Mouse (Mus musculus) kidney, embryonic 16.5 days (tissue): ENCODE measurements at regions not wholly inside any gene's neighbourhood (a gene's known extent, or its start where the extent isn't known, plus 50 kb on each side); places are given as distances from the start of the nearest gene placed in this dataset.

Source experiments
- ATAC-seq: fragments of 200-750 bp; cut with Nextera tagmentation; 2 replicates; pipeline ENCODE4 v1.8.0; 2017; ENCODE audit warnings: moderate TSS enrichment; ENCODE audit not compliant: low FRiP score, low TSS enrichment
- H3K27ac ChIP-seq: fragments of 300-500 bp; sonication (generic); 2 replicates; pipeline ENCODE4 v1.5.1; 2014; ENCODE audit warnings: low read length
- H3K27me3 ChIP-seq: fragments of 300-500 bp; sonication (generic); 2 replicates; pipeline ENCODE4 v1.6.1; 2014; ENCODE audit warnings: low read length, control low read depth, mixed read lengths; ENCODE audit not compliant: insufficient read depth
- H3K36me3 ChIP-seq: fragments of 300-500 bp; sonication (generic); 2 replicates; pipeline ENCODE4 v1.6.1; 2014; ENCODE audit warnings: low read length, control low read depth, mixed read lengths; ENCODE audit not compliant: insufficient read depth
- H3K4me1 ChIP-seq: fragments of 300-500 bp; sonication (generic); 2 replicates; pipeline ENCODE4 v1.6.1; 2014; ENCODE audit warnings: low read length, control low read depth, mixed read lengths; ENCODE audit not compliant: insufficient read depth
- H3K4me2 ChIP-seq: fragments of 300-500 bp; sonication (generic); replicated peaks from 2 replicates; pipeline ENCODE4 v1.6.1; 2014; ENCODE audit warnings: low read depth, low read length
- H3K4me3 ChIP-seq: fragments of 300-500 bp; sonication (generic); 2 replicates; pipeline ENCODE4 v1.5.1; 2014; ENCODE audit warnings: mild to moderate bottlenecking, low read length
- H3K9ac ChIP-seq: fragments of 300-500 bp; sonication (generic); replicated peaks from 2 replicates; pipeline ENCODE4 v1.6.1; 2014; ENCODE audit warnings: low read length
- H3K9me3 ChIP-seq: fragments of 300-500 bp; sonication (generic); 2 replicates; pipeline ENCODE4 v1.6.1; 2016; ENCODE audit warnings: low read length, control low read depth
- WGBS: fragments of 180-500 bp; shearing (Covaris S2); extraction: QIAGEN DNeasy Blood & Tissue Kit; methylation state at CpG from one replicate; pipeline ENCODE4 v1.1.7; 2014; 5-methylcytosine and 5-hydroxymethylcytosine counted together

- peaks cover 3% of the 10 kb centered on the region; the same call in 1 of the 2 replicates for H3K4me1 ChIP-seq
- no peak for ATAC-seq
- no peaks in the 10 kb centered on the region for H3K27me3 ChIP-seq
- H3K9me3 ChIP-seq: no peaks in the 10 kb centered on the region
- H3K36me3 ChIP-seq: no peaks in the 10 kb centered on the region
- H3K9ac ChIP-seq: no peak overlapping the region
- WGBS: 75% methylated on average over 10 of the region's 10 CpGs
- no peak overlapping the region for H3K27ac ChIP-seq
- no peak overlapping the region for H3K4me3 ChIP-seq
- no peak overlapping the region for H3K4me2 ChIP-seq
These were observed 130.8 kb upstream of the 4933402D24Rik start for GRCm38 (mm10) chr1:63899631-63900577.

DNA sequence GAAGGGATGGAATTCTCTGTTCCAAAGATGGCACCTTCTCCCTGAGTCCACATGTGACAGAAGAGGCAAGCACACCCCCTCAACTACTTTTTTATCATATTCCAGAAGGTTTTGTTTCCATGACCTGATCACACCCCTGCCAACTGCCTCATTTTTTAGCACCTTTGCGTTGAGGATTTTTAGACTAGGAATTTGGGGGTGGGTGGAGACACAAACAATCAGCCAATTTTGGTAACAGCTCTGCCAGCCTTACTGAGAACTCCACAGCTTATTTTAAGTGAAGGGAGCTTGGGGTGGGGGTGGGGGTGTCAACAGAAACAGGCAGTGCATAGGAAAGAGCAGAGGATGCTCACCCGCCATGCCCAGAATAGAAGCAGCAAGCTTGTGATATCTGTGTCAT, 129.7 kb upstream of the 4933402D24Rik start:
- Histone ChIP-seq H3K27me3 (no peaks in the 10 kb centered on the region), H3K4me3 (no peak overlapping the region), H3K4me1 (peaks cover 3% of the 10 kb centered on the region; the same call in 1 of the 2 replicates), H3K9me3 (no peaks in the 10 kb centered on the region), H3K9ac (no peak overlapping the region), H3K27ac (no peak overlapping the region), H3K4me2 (no peak overlapping the region), H3K36me3 (no peaks in the 10 kb centered on the region)
- ATAC-seq: no peak
- WGBS: 79% methylated on average over 2 of the region's 2 CpGs

DNA sequence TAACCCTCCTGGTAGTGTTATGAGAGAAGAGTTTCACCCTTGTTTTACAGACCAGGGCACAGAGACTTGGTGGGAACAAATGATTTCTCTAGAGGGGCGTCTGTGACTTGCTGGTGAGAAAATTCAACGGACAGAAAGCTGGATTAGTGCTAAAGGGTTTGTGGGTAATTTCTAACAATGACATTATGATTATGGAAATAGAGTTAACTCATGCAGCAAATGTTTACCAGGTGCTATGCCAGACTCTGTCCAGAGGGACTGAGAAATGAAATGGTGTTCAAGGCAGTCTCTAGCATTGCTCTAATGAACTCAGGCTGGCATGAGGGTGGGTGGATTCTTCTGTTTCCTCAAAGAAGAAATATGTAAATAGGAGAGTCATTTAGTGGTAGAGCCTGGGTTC, 128.5 kb upstream of the 4933402D24Rik start:
- Histone ChIP-seq H3K27me3 (no peaks in the 10 kb centered on the region), H3K4me3 (no peak overlapping the region), H3K4me2 (no peak overlapping the region), H3K36me3 (no peaks in the 10 kb centered on the region), H3K27ac (no peak overlapping the region), H3K4me1 (peaks cover 3% of the 10 kb centered on the region; the same call in 1 of the 2 replicates), H3K9ac (no peak overlapping the region), H3K9me3 (no peaks in the 10 kb centered on the region)
- no peak for ATAC-seq
- WGBS: 80% methylated on average over 2 of the region's 2 CpGs

DNA sequence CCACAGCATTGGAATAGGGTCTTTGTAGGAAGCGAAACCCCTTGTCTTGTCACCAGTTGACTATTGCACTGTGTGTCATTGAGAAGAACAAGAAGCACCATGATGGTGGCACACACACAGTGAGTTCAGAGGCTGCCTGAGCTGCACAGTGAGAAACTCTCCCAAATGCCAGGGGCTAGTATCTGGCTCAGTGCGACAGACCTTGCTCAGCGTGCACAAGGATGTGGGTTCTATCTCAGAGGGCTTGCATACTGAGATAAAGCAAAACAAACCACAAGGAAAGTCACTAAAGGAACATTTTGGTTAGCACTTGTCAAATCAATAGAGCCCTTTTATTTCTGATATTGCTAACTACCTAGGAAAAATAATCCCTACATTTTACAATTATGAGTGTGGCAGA, 110.5 kb upstream of the 4933402D24Rik start:
- Histone ChIP-seq H3K4me3 (no peak overlapping the region), H3K4me1 (no peaks in the 10 kb centered on the region), H3K36me3 (no peaks in the 10 kb centered on the region), H3K27me3 (no peaks in the 10 kb centered on the region), H3K4me2 (no peak overlapping the region), H3K9ac (no peak overlapping the region), H3K27ac (no peak overlapping the region), H3K9me3 (no peaks in the 10 kb centered on the region)
- ATAC-seq: no peak
- WGBS: 90% methylated on average over 3 of the region's 3 CpGs

GRCm38 (mm10) chr1:63876589-63877251, 107.7 kb upstream of the 4933402D24Rik start:
- 63% methylated on average over 5 of the region's 5 CpGs for WGBS
- ATAC-seq: no peak
- H3K27me3 ChIP-seq: no peaks in the 10 kb centered on the region
- H3K27ac ChIP-seq: no peak overlapping the region
- H3K36me3 ChIP-seq: no peaks in the 10 kb centered on the region
- no peaks in the 10 kb centered on the region for H3K9me3 ChIP-seq
- H3K4me1 ChIP-seq: no peaks in the 10 kb centered on the region
- H3K4me2 ChIP-seq: no peak overlapping the region
- no peak overlapping the region for H3K9ac ChIP-seq
- H3K4me3 ChIP-seq: no peak overlapping the region

GRCm38 (mm10) chr1:63875297-63875962, 106.4 kb upstream of the 4933402D24Rik start:
- Histone ChIP-seq H3K36me3 (no peaks in the 10 kb centered on the region), H3K4me1 (no peaks in the 10 kb centered on the region), H3K4me3 (no peak overlapping the region), H3K27me3 (no peaks in the 10 kb centered on the region), H3K9me3 (no peaks in the 10 kb centered on the region), H3K4me2 (no peak overlapping the region), H3K27ac (no peak overlapping the region), H3K9ac (no peak overlapping the region)
- 92% methylated on average over 2 of the region's 3 CpGs for WGBS
- no peak for ATAC-seq

DNA sequence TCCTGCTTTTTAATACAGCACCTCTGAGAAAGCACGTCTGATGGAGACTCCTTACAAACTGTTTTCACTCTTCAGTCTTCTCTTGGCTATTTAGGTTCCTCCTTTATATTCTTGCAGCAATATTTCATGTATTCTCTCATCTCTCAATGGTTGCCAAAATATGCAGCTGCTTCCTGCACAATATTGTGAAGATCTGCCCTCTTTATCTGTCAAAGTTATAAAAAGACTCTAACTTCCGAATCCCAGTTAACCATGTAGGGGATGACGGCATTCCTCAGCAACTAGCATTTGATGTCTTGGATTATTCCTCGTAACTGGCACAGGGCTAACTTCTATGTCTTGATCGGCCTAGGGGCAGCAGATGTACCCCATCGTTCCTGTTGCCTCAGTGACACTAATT, 102.8 kb upstream of the 4933402D24Rik start:
- ATAC-seq: no peak
- Histone ChIP-seq H3K9ac (no peak overlapping the region), H3K27ac (no peak overlapping the region), H3K36me3 (no peaks in the 10 kb centered on the region), H3K4me3 (no peak overlapping the region), H3K4me1 (no peaks in the 10 kb centered on the region), H3K9me3 (no peaks in the 10 kb centered on the region), H3K4me2 (no peak overlapping the region), H3K27me3 (no peaks in the 10 kb centered on the region)
- 62% methylated on average over 6 of the region's 6 CpGs for whole genome bisulfite sequencing

DNA sequence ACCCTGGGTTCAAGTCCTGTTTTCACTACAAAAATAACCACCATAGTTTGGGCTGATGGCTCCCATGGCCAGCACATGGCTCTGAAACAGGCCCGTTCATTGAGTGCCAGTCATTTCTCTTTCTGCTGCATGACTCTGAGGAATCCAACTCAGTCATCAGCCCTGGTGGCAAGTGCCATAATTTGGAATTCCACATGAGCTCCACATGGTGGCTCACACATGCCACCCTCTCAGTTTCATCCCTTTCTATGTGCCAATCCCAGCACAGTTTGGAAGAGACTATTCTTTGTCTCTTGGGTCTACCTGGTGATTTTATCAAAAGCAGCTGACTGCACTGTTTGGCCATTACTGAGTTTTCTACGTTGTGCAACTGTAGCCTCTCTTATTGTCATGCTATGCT, 100.3 kb upstream of the 4933402D24Rik start:
- Histone ChIP-seq H3K36me3 (no peaks in the 10 kb centered on the region), H3K4me3 (no peak overlapping the region), H3K27ac (no peak overlapping the region), H3K4me1 (no peaks in the 10 kb centered on the region), H3K9ac (no peak overlapping the region), H3K9me3 (no peaks in the 10 kb centered on the region), H3K4me2 (no peak overlapping the region), H3K27me3 (no peaks in the 10 kb centered on the region)
- ATAC-seq: no peak
- 80% methylated on average over 2 of the region's 2 CpGs for WGBS

DNA sequence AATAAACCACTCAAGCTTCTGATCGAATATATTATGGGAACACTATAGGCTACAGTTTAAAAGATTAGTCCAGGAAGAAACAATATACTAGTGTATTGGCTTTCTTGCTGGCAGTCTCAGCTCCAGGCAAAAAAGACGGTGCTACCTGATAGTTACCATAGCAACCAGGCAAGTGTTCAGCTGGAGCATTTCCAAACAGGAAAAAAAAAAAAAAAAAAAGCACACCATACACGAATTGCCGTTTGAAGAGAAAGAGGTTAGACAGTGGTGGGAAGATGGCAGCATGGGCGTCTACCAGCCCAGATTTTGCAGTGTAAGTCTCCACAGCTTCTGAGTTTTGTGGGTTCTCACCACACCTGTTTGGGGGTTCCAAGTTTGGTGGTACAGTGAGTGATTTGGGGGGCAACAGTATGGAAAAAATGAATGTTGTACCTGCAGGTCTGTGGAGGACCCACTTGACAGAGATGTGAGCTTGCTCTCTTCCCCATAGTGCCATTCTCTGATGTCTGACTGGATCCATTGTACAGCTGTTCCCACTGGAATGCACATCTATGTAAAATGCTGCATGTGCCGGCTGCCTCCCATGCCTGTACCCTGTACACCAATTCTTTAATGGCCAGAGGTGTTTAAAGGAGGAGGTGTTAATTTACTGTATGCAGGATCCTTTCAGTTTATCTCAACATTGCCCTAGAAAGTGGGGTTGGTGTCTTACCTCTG, 89.0 kb upstream of the 4933402D24Rik start:
- 0 out of 2 replicates have a peak, but pooled peaks cover 7% of the 10 kb centered on the region for H3K4me1 ChIP-seq
- WGBS: 56% methylated on average over 6 of the region's 6 CpGs
- H3K27me3 ChIP-seq: no peaks in the 10 kb centered on the region
- H3K27ac ChIP-seq: no peak overlapping the region
- no peak for ATAC-seq
- H3K4me2 ChIP-seq: no peak overlapping the region
- H3K9me3 ChIP-seq: no peaks in the 10 kb centered on the region
- H3K36me3 ChIP-seq: no peaks in the 10 kb centered on the region
- H3K9ac ChIP-seq: no peak overlapping the region
- H3K4me3 ChIP-seq: no peak overlapping the region
